ENCODE assay signal across 24 mouse cellular contexts in the genomic region with DNA sequence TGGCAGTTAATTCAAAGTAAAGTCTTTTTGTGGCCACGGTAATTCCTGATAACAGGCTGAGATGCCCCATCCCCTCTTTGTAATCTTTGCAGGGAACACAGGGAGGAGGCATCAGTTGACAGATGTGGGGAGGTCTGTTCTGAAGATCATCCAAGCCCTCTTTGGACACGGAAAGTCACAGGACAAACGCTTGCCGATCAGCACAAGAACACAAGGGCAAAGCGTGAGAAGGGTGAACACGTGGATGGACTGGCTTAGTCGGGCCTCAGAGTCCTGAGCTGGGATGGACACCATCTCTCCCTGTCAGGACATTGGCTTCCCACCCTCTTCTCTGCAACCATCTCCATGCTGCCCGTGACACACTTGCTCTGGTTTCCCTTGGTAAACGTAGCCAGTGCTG.
DNase-seq lines count a peak whose midpoint lies in the region; ATAC-seq and TF ChIP-seq lines count a peak whose summit lies in the region.
"Had no signal": no experiment of that assay in that cellular context is flagged by ENCODE, and none has a peak within 500 bp of the region (broad histone marks: within the 10 kb centered on the region; RNA-seq: fewer than 3 reads in every experiment).

No protein-coding gene starts in this region.

- TF ChIP-seq POLR2A in heart, adult 2 months (IDR thresholded peaks at IDR 0.05; ENCODE audit: insufficient read depth, low read depth, low read length) = no peak

- no peak overlapping the region for H3K27ac ChIP-seq in heart, embryonic 12.5 days (ENCODE audit: poor library complexity, severe bottlenecking)
- peak overlapping the region; percentile 46 for H3K27ac ChIP-seq in heart, adult 2 months
- no peak overlapping the region for H3K27ac ChIP-seq in heart, embryonic 11.5 days (ENCODE audit: low read depth, low read length)
- H3K27ac ChIP-seq in heart, embryonic 10.5 days = 0 out of 2 replicates have a peak overlapping the region, but pooled peaks have one; percentile 22
- H3K27ac ChIP-seq: embryonic facial prominence, embryonic 10.5 days; embryonic facial prominence, embryonic 12.5 days; forebrain, embryonic 13.5 days; forebrain, embryonic 15.5 days had no signal

- 70% methylated on average over 9 of the region's 9 CpGs for WGBS in heart, embryonic 12.5 days
- whole genome bisulfite sequencing in heart, adult 2 months = 67% methylated on average over 9 of the region's 9 CpGs
- WGBS in heart, embryonic 11.5 days (ENCODE audit: insufficient replicate concordance) = 71% methylated on average over 9 of the region's 9 CpGs
- 70% methylated on average over 9 of the region's 9 CpGs for whole genome bisulfite sequencing in heart, embryonic 10.5 days

- no peak for TF ChIP-seq CTCF in heart, adult 2 months (IDR thresholded peaks at IDR 0.05)

- intact Hi-C loops in heart, adult 2 months (cut with DNase I) = loop anchor here (5.0 to 10.0 kb wide), 2 partner anchors 38 to 59 kb away; a partner anchor contains a TSS
- intact Hi-C loops in heart, postnatal 10 days (cut with DNase I) = loop anchor here (5.0 kb wide), 1 partner anchor 48 kb away; no protein-coding TSS in a partner anchor

- H3K4me3 ChIP-seq in heart, embryonic 12.5 days = no peak overlapping the region
- H3K4me3 ChIP-seq in heart, adult 2 months = no peak overlapping the region
- no peak overlapping the region for H3K4me3 ChIP-seq in heart, embryonic 11.5 days (ENCODE audit: low read depth, low read length)
- no peak overlapping the region for H3K4me3 ChIP-seq in heart, embryonic 10.5 days
- H3K4me3 ChIP-seq: embryonic facial prominence, embryonic 10.5 days; embryonic facial prominence, embryonic 12.5 days; forebrain, embryonic 13.5 days; forebrain, embryonic 15.5 days had no signal

- no peaks in the 10 kb centered on the region for H3K9me3 ChIP-seq in heart, embryonic 12.5 days (replicated peaks)
- no peaks in the 10 kb centered on the region for H3K9me3 ChIP-seq in heart, embryonic 11.5 days (replicated peaks; ENCODE audit: control insufficient read depth, low read length)
- H3K9me3 ChIP-seq in heart, embryonic 10.5 days = no peaks in the 10 kb centered on the region
- H3K9me3 ChIP-seq: embryonic facial prominence, embryonic 10.5 days; embryonic facial prominence, embryonic 12.5 days; forebrain, embryonic 13.5 days; forebrain, embryonic 15.5 days had no signal

- no peaks in the 10 kb centered on the region for H3K79me2 ChIP-seq in heart, adult 2 months (replicated peaks; ENCODE audit: control insufficient read depth, insufficient read depth, low read length)

- peaks cover 17% of the 10 kb centered on the region for H3K27me3 ChIP-seq in heart, embryonic 12.5 days (replicated peaks)
- no peaks in the 10 kb centered on the region for H3K27me3 ChIP-seq in heart, adult 2 months (ENCODE audit: control insufficient read depth, insufficient read depth, low read length)
- H3K27me3 ChIP-seq in heart, embryonic 11.5 days (ENCODE audit: control insufficient read depth, insufficient read depth, low read length) = peaks cover 15% of the 10 kb centered on the region
- H3K27me3 ChIP-seq in heart, embryonic 10.5 days (ENCODE audit: insufficient read depth, poor library complexity, severe bottlenecking) = peaks cover 36% of the 10 kb centered on the region
- H3K27me3 ChIP-seq: CH12.LX; forebrain, embryonic 13.5 days; forebrain, embryonic 15.5 days; Patski had no signal

- no peak overlapping the region for H3K4me2 ChIP-seq in heart, embryonic 12.5 days
- no peak overlapping the region for H3K4me2 ChIP-seq in heart, embryonic 11.5 days
- H3K4me2 ChIP-seq: embryonic facial prominence, embryonic 12.5 days; forebrain, embryonic 13.5 days; forebrain, embryonic 15.5 days had no signal

- peaks cover 38% of the 10 kb centered on the region for H3K4me1 ChIP-seq in heart, embryonic 12.5 days (replicated peaks)
- peaks cover 1% of the 10 kb centered on the region; the same call in 1 of the 2 replicates for H3K4me1 ChIP-seq in heart, adult 2 months (ENCODE audit: control insufficient read depth, insufficient read depth, low read length)
- H3K4me1 ChIP-seq in heart, embryonic 11.5 days (ENCODE audit: control insufficient read depth, insufficient read depth, low read length) = peaks cover 19% of the 10 kb centered on the region
- H3K4me1 ChIP-seq in heart, embryonic 10.5 days = peaks cover 40% of the 10 kb centered on the region

- DNase-seq in heart, adult 11 months = peak; percentile 96
- peak in 1 of 2 experiments; percentile 31 for DNase-seq in heart, adult 2 months
- no peak for DNase-seq in heart, embryonic 10.5 days (ENCODE audit: low spot score)
- DNase-seq in heart, postnatal 10 days = no peak
- DNase-seq: adrenal gland, adult 8-10 months; adrenal gland, postnatal 14 days; adrenal gland, postnatal 36 days; B cell, adult 2 months; cerebellum, adult 11-12 months; cerebellum, adult 2 months; cerebellum, adult 9-10 months; cerebellum, postnatal 10 days; cerebellum, postnatal 25 days had no signal

- ATAC-seq in heart, embryonic 12.5 days (ENCODE audit: insufficient number of reproducible peaks, low FRiP score) = no peak
- ATAC-seq in heart, embryonic 11.5 days (replicated peaks; ENCODE audit: insufficient number of reproducible peaks, low FRiP score, low TSS enrichment) = no peak
- ATAC-seq: activated CD4-positive, CD25-positive, alpha-beta regulatory T cell, adult 4 months; CD4-positive, CD25-positive, alpha-beta regulatory T cell, adult 4 months; forebrain, embryonic 13.5 days; forebrain, embryonic 15.5 days; Patski had no signal

- TF ChIP-seq EP300 in heart, adult 2 months (IDR thresholded peaks at IDR 0.05; ENCODE audit: insufficient read depth, low read depth, low read length) = peak; percentile 61; the same call in 1 of the 2 replicates

- H3K9ac ChIP-seq in heart, embryonic 12.5 days = no peak overlapping the region
- no peak overlapping the region for H3K9ac ChIP-seq in heart, adult 2 months (ENCODE audit: low read depth, low read length)
- no peak overlapping the region for H3K9ac ChIP-seq in heart, embryonic 11.5 days (ENCODE audit: low read depth, low read length)
- H3K9ac ChIP-seq: embryonic facial prominence, embryonic 12.5 days; forebrain, embryonic 13.5 days; forebrain, embryonic 15.5 days had no signal

- peaks cover 35% of the 10 kb centered on the region for H3K36me3 ChIP-seq in heart, embryonic 12.5 days
- no peaks in the 10 kb centered on the region for H3K36me3 ChIP-seq in heart, adult 2 months (ENCODE audit: control insufficient read depth, insufficient read depth, low read length)
- no peaks in the 10 kb centered on the region for H3K36me3 ChIP-seq in heart, embryonic 11.5 days (ENCODE audit: control insufficient read depth, insufficient read depth, low read length)
- H3K36me3 ChIP-seq in heart, embryonic 10.5 days = peaks cover 43% of the 10 kb centered on the region
- H3K36me3 ChIP-seq: embryonic facial prominence, embryonic 10.5 days; embryonic facial prominence, embryonic 12.5 days; forebrain, embryonic 15.5 days; G1E had no signal

Comparison
In these comparisons a context has a peak if more than half of its experiments do, and no peak if none do; other contexts are left out.
1. H3K27ac ChIP-seq: peak in heart, adult 2 months (single experiment) and heart, embryonic 10.5 days (single experiment); none in heart, embryonic 12.5 days (single experiment) and heart, embryonic 11.5 days (single experiment).